Mouse (Mus musculus) bone marrow macrophage, adult 2 months (primary cell): ENCODE results near the gene Ngef.

ENCODE experiments used
- CTCF ChIP-seq: IDR thresholded peaks from 2 replicates; pipeline ENCODE4 v1.5.1; 2012; ENCODE audit warnings: low read depth, mild to moderate bottlenecking, low read length, moderate library complexity
- POLR2A ChIP-seq: IDR thresholded peaks from 2 replicates; pipeline ENCODE4 v1.6.1; 2012; ENCODE audit warnings: mild to moderate bottlenecking, low read depth, low read length, borderline replicate concordance

DNA sequence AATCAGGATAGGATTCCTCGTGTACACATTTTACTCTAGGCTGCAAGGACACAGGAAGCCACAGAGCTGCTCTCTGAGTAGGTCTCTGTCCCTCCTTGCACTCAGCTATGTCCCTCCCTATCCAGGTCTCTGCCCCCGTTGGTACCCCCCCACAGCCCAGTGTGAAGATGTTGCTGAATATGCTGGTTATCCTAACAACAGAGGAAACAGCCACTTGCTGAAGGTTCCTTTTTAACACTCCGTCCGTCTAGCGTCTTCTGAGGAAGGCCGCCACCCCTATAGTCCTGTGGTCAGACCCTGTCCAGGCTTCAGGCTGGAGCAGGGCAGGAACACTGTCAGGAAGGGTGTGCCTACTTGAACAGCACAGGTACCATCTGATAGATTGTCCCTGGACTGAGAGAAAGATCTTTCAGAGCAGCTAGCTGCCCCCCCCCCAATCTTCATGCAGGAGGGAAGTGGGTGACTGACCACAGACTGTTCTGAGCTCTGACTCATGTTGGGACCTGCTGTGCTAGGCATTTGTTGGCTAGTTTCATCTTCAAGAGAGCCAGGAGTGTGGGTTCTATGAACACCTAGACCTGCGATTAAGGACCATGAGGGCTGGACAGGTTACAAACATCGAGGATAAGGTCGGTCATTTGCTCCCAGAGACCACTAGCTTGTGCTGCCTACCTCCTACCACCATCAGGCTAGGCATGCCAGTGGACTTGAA, 47.6 kb upstream of the Ngef start:
- TF ChIP-seq POLR2A = no peak
- TF ChIP-seq CTCF = no peak
